Mouse (Mus musculus) limb, embryonic 14.5 days (tissue): ENCODE data around the gene Stum. TPM values are rescaled to one million over a fixed set of nuclear protein-coding genes. Genes with fewer than 3 reads are reported as not detected.
A peak's percentile ranks its signal among the peaks of the same experiment; 100 is the strongest.

Experiments used
- ATAC-seq: fragments of 200-750 bp; cut with Nextera tagmentation; 2 replicates; pipeline ENCODE4 v1.8.0; 2017; ENCODE audit warnings: low read depth, moderate number of reproducible peaks, moderate TSS enrichment; ENCODE audit not compliant: low FRiP score
- DNase-seq: peaks from one replicate; pipeline ENCODE4 v3.0.0-alpha.2; 2015; ENCODE audit warnings: low spot score
- H3K27ac ChIP-seq: fragments of 300-500 bp; sonication (generic); replicated peaks from 2 replicates; pipeline ENCODE4 v1.5.1; 2014; ENCODE audit warnings: low read depth, mild to moderate bottlenecking, low read length, moderate library complexity, mixed read lengths
- H3K27me3 ChIP-seq: fragments of 300-500 bp; sonication (generic); 2 replicates; pipeline ENCODE4 v1.6.1; 2014; ENCODE audit warnings: low read length, mixed read lengths; ENCODE audit not compliant: control insufficient read depth, insufficient read depth
- H3K36me3 ChIP-seq: fragments of 300-500 bp; sonication (generic); 2 replicates; pipeline ENCODE4 v1.6.1; 2014; ENCODE audit warnings: mild to moderate bottlenecking, low read length, moderate library complexity, mixed read lengths; ENCODE audit not compliant: control insufficient read depth, insufficient read depth
- H3K4me1 ChIP-seq: fragments of 300-500 bp; sonication (generic); 2 replicates; pipeline ENCODE4 v1.6.1; 2014; ENCODE audit warnings: antibody characterized with exemption, low read length, mixed read lengths; ENCODE audit not compliant: control insufficient read depth, insufficient read depth
- H3K4me2 ChIP-seq: fragments of 300-500 bp; sonication (generic); replicated peaks from 2 replicates; pipeline ENCODE4 v1.6.1; 2014; ENCODE audit warnings: low read depth, mild to moderate bottlenecking, low read length, moderate library complexity; ENCODE audit not compliant: severe bottlenecking
- H3K4me3 ChIP-seq: fragments of 300-500 bp; sonication (generic); replicated peaks from 2 replicates; pipeline ENCODE4 v1.5.1; 2014; ENCODE audit warnings: low read length
- H3K9ac ChIP-seq: fragments of 300-500 bp; sonication (generic); 2 replicates; pipeline ENCODE4 v1.6.1; 2014; ENCODE audit warnings: mild to moderate bottlenecking, low read depth, low read length, moderate library complexity; ENCODE audit not compliant: severe bottlenecking
- H3K9me3 ChIP-seq: fragments of 300-500 bp; sonication (generic); 2 replicates; pipeline ENCODE4 v1.6.1; 2016; ENCODE audit warnings: low read length; ENCODE audit not compliant: control insufficient read depth
- POLR2A ChIP-seq: fragments of 200-500 bp; IDR thresholded peaks from 2 replicates; pipeline ENCODE4 v1.8.0; 2012; ENCODE audit warnings: inconsistent platforms, mild to moderate bottlenecking, moderate library complexity, borderline replicate concordance; ENCODE audit not compliant: insufficient read depth, insufficient read length; ENCODE audit errors: extremely low read depth
- WGBS: fragments of 180-500 bp; shearing (Covaris S2); extraction: QIAGEN DNeasy Blood & Tissue Kit; methylation state at CpG from one replicate; pipeline ENCODE4 v1.1.7; 2014; 5-methylcytosine and 5-hydroxymethylcytosine counted together
- polyA plus RNA-seq, 2 experiments: library from polyadenylated mRNA; depleted of rRNA in 1 of 2; stranded (reverse) in 1 of 2; unstranded in 1 of 2; fragments of >200 nt; fragmentation: Nextera tagmentation in 1 of 2; extraction: Ambion mirVana in 1 of 2; gene quantifications; 2 replicates each; pipeline versions ENCODE4 v1.2.1 to v1.2.3; 2012 to 2014

Gene Stum
- polyA plus RNA-seq, 2 experiments = 5.8 to 6.3 TPM

DNA sequence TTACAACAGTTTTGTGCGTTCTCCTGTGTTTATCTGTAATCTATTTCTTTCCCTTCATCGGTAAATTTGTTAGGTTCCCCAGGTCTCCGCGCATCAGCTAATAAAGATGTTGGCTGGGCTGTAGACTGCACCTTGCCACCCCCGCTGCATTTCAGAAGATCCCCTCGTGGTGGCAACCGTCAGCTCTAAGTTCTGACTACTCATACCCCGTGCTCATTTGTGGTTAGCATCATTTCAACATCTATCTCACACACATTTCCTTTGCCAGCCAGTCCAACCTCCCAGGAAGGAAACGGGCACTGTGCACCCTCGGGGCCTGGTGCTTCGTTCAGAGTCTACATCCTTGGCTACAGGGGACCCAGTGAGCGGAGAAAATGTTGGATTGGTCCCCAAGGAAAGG, 51.5 kb downstream of the Stum start:
- DNase-seq (no peak), ATAC-seq (no peak)
- no peak overlapping the region for H3K4me2 ChIP-seq
- no peaks in the 10 kb centered on the region for H3K27me3 ChIP-seq
- WGBS = 68% methylated on average over 12 of the region's 12 CpGs
- H3K4me1 ChIP-seq = peaks cover 25% of the 10 kb centered on the region
- H3K9ac ChIP-seq = no peak overlapping the region
- H3K9me3 ChIP-seq = no peaks in the 10 kb centered on the region
- no peak overlapping the region for H3K4me3 ChIP-seq
- H3K27ac ChIP-seq = no peak overlapping the region
- no peaks in the 10 kb centered on the region for H3K36me3 ChIP-seq
- no peak for TF ChIP-seq POLR2A

DNA sequence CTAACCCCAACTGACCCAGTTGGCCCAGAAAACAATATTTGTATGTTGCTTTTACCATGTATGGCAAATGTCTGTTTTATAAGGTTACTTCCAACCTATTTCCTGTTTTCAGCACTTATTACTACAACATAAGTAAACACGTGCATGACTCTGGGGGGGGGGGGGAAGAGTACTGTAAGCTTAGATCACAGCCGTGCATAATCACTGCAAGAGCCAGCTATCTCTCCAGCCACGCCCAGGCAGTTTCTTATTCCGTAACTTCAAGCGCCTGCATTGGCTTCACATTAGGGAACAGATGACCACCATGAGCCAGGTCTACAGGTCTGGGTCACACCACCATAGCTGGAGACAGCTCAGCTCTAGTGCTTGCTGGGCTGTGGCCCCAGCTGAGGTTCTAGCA, 53.5 kb downstream of the Stum start:
- Histone ChIP-seq H3K27me3 (no peaks in the 10 kb centered on the region), H3K27ac (no peak overlapping the region), H3K4me3 (no peak overlapping the region), H3K9me3 (no peaks in the 10 kb centered on the region), H3K4me2 (no peak overlapping the region), H3K9ac (no peak overlapping the region), H3K36me3 (no peaks in the 10 kb centered on the region; the same call in 1 of the 2 replicates), H3K4me1 (peaks cover 23% of the 10 kb centered on the region)
- no peak for TF ChIP-seq POLR2A
- ATAC-seq = no peak
- 66% methylated on average over 5 of the region's 5 CpGs for WGBS
- DNase-seq = no peak

DNA sequence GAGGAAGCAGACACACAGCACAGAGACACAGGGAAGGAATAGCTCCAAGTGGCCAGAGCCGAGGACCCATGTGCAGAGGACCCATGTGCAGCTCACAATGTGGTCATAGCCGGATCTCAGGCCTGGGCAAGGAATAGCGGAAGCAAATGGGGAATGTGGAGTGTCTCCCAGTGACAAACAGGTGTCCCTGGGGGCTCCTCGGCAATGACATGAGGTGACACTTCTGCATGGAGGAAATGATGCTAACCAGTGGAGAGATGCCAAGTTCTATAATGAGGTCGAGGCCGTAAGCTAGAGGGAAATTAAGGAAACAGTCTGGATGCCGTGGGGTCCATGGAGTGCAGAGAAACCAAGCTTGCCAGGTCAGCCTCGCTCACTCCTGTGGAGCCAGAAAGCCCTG, 54.4 kb downstream of the Stum start:
- no peak for ATAC-seq
- no peak overlapping the region for H3K9ac ChIP-seq
- H3K4me1 ChIP-seq = peaks cover 21% of the 10 kb centered on the region
- TF ChIP-seq POLR2A = no peak
- H3K36me3 ChIP-seq = peaks cover under 1% of the 10 kb centered on the region; the same call in 1 of the 2 replicates
- H3K27me3 ChIP-seq = no peaks in the 10 kb centered on the region
- no peak overlapping the region for H3K4me2 ChIP-seq
- no peaks in the 10 kb centered on the region for H3K9me3 ChIP-seq
- no peak overlapping the region for H3K4me3 ChIP-seq
- WGBS = 73% methylated on average over 8 of the region's 8 CpGs
- no peak overlapping the region for H3K27ac ChIP-seq
- no peak for DNase-seq

DNA sequence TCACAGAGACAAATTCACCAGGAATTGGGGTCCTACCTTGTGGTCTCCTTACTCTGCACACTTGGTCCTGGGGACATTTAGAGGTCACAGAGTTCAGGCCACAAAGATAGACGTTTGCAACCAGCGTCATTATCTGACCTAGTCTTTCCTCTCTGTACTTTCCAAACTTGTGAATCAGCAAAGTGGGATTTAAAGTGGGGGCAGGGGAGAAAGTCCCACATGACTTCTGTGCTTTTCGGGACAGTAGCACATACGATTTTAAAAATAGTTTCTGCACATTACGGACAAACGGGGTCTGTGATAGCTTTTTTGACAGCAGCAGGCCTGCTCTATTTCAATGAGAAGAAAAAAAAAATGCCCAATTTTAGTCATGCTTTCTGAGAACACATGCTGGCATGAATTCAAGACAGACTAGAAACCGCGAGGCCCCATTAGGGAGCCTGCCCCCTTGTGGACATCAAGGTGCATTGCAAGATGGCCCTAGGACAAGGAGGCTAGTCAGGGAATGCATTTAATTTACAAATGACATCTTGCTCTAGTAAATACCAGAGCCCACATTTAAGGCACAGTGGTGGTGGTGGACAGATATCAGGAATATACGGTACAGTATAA, 55.1 kb downstream of the Stum start:
- no peak overlapping the region for H3K9ac ChIP-seq
- ATAC-seq (0 out of 2 replicates have a peak, but pooled peaks have one; percentile 6), DNase-seq (peak; percentile 87)
- TF ChIP-seq POLR2A = no peak
- WGBS = 23% methylated on average over 9 of the region's 9 CpGs
- no peak overlapping the region for H3K27ac ChIP-seq
- peaks cover 16% of the 10 kb centered on the region for H3K4me1 ChIP-seq
- no peaks in the 10 kb centered on the region for H3K9me3 ChIP-seq
- H3K4me2 ChIP-seq = peak overlapping the region; percentile 10; the same call in 1 of the 2 replicates
- H3K36me3 ChIP-seq = peaks cover 2% of the 10 kb centered on the region; the same call in 1 of the 2 replicates
- no peak overlapping the region for H3K4me3 ChIP-seq
- no peaks in the 10 kb centered on the region for H3K27me3 ChIP-seq

DNA sequence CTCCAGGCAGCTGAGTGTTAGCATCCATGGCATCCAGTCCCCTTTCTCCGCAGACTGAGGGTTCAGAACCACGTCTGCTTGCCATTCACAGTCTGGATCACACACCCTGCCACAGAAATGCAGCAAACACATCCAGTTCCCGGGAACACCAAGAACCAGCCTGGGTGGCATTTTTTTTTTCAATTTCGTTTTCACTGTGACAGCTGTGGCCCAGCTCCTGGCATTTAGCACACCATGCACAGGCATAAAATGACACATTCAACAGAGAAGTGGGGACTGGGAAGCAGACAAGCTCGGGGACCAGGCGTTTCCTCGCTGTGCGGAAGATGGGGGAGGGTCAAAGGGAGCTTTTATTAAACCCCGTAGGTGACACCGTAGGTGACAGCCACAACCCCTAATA, 55.6 kb downstream of the Stum start:
- 38% methylated on average over 10 of the region's 10 CpGs for WGBS
- Histone ChIP-seq H3K4me1 (peaks cover 11% of the 10 kb centered on the region; the same call in 1 of the 2 replicates), H3K9me3 (no peaks in the 10 kb centered on the region), H3K4me3 (no peak overlapping the region), H3K36me3 (peaks cover 3% of the 10 kb centered on the region), H3K9ac (no peak overlapping the region; the same call in 1 of the 2 replicates), H3K4me2 (peak overlapping the region; percentile 10; the same call in 1 of the 2 replicates), H3K27me3 (no peaks in the 10 kb centered on the region), H3K27ac (no peak overlapping the region)
- ATAC-seq (0 out of 2 replicates have a peak, but pooled peaks have one; percentile 45), DNase-seq (no peak)
- no peak for TF ChIP-seq POLR2A

DNA sequence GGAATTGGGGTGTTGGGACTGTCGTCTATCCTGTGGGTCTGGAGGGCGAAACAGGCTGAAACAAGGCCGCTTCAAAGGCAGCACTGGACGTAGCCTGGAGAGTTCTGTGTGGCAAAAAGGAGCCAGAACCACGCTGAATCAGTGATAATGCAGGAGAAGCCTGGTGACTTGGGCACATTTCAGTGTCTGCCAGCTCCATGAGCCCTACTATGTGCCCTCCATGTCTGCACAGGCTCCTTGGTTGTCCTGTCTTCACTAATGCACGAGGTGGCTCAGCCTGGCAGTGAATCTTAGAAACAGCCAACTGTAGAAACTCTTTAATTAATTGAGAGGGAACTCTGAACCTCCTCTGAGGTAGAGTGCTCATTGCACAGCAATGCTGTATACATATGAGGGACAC, 56.9 kb downstream of the Stum start:
- H3K4me3 ChIP-seq = no peak overlapping the region
- WGBS = 70% methylated on average over 6 of the region's 6 CpGs
- no peak overlapping the region for H3K9ac ChIP-seq
- H3K36me3 ChIP-seq = peaks cover 10% of the 10 kb centered on the region
- no peaks in the 10 kb centered on the region for H3K9me3 ChIP-seq
- H3K27ac ChIP-seq = no peak overlapping the region
- ATAC-seq (no peak), DNase-seq (no peak)
- H3K4me2 ChIP-seq = no peak overlapping the region
- no peak for TF ChIP-seq POLR2A
- H3K4me1 ChIP-seq = peaks cover 17% of the 10 kb centered on the region; the same call in 1 of the 2 replicates
- H3K27me3 ChIP-seq = no peaks in the 10 kb centered on the region
